Mouse (Mus musculus) hindbrain, embryonic 13.5 days (tissue): ENCODE data around the gene Amph. TPM values are rescaled to one million over a fixed set of nuclear protein-coding genes. Genes with fewer than 3 reads are reported as not detected.
A peak's percentile ranks its signal among the peaks of the same experiment; 100 is the strongest.

ENCODE experiments used
- ATAC-seq: fragments of 200-750 bp; cut with Nextera tagmentation; 2 replicates; pipeline ENCODE4 v1.8.0; 2017; ENCODE audit warnings: moderate TSS enrichment; ENCODE audit not compliant: low FRiP score
- H3K27ac ChIP-seq: fragments of 300-500 bp; sonication (generic); 2 replicates; pipeline ENCODE4 v1.5.1; 2015; ENCODE audit warnings: inconsistent platforms, mild to moderate bottlenecking, moderate library complexity
- H3K27me3 ChIP-seq: fragments of 300-500 bp; sonication (generic); 2 replicates; pipeline ENCODE4 v1.6.1; 2015; ENCODE audit warnings: mild to moderate bottlenecking, inconsistent platforms
- H3K36me3 ChIP-seq: fragments of 300-500 bp; sonication (generic); 2 replicates; pipeline ENCODE4 v1.6.1; 2015; ENCODE audit warnings: mild to moderate bottlenecking, inconsistent platforms
- H3K4me1 ChIP-seq: fragments of 300-500 bp; sonication (generic); replicated peaks from 2 replicates; pipeline ENCODE4 v1.6.1; 2015; ENCODE audit warnings: inconsistent platforms
- H3K4me2 ChIP-seq: fragments of 300-500 bp; sonication (generic); 2 replicates; pipeline ENCODE4 v1.6.1; 2015; ENCODE audit warnings: inconsistent platforms, mild to moderate bottlenecking, moderate library complexity
- H3K4me3 ChIP-seq: fragments of 300-500 bp; sonication (generic); 2 replicates; pipeline ENCODE4 v1.5.1; 2015; ENCODE audit warnings: mild to moderate bottlenecking, inconsistent platforms
- H3K9ac ChIP-seq: fragments of 300-500 bp; sonication (generic); 2 replicates; pipeline ENCODE4 v1.6.1; 2015; ENCODE audit warnings: mild to moderate bottlenecking, inconsistent platforms
- H3K9me3 ChIP-seq: fragments of 300-500 bp; sonication (generic); 2 replicates; pipeline ENCODE4 v1.6.1; 2016; ENCODE audit warnings: inconsistent platforms
- WGBS: fragments of 180-500 bp; shearing (Covaris S2); methylation state at CpG from one replicate; pipeline ENCODE4 v1.1.7; 2015; 5-methylcytosine and 5-hydroxymethylcytosine counted together
- polyA plus RNA-seq: library from polyadenylated mRNA; unstranded; fragments of >200 nt; fragmentation: Nextera tagmentation; extraction: Ambion mirVana; gene quantifications from 2 replicates; pipeline ENCODE4 v1.2.1, GENCODE M21; 2015

Gene Amph
- polyA plus RNA-seq, 1 experiment from 2014 or later = 42.8 TPM

DNA sequence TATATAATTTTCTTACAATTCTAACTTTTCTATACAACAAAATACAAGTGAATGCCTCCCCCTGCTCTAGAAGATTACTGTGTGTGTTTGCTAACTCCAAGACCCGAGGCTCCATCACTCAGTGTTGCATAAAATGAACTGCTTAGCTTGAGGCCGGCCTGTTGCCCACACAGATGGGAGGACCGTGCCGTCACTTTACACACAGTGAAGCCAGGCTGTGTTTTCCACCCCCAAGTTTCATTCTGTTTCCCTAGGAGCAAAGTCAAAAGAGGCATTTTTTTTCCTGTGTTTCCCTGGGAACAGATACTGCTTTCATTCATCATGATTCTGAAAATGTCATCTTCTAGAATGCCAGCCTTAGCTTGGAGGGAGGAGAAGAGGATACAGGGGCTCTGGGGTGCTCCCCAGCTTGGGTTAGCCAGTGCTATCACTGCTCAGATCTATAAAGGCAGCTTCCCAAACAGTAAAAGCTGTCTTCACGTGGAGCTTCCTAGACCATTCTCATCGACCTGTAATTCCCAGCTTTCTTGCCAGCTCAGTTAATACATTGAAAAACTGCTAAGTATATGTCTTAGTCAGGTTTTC, 79.9 kb downstream of the Amph start:
- peaks cover 10% of the 10 kb centered on the region for H3K4me1 ChIP-seq
- H3K9me3 ChIP-seq = no peaks in the 10 kb centered on the region
- ATAC-seq = no peak
- no peak overlapping the region for H3K9ac ChIP-seq
- no peaks in the 10 kb centered on the region for H3K27me3 ChIP-seq
- H3K4me3 ChIP-seq = no peak overlapping the region
- peak overlapping the region; percentile 44; the same call in 1 of the 2 replicates for H3K27ac ChIP-seq
- 67% methylated on average over 6 of the region's 6 CpGs for whole genome bisulfite sequencing
- H3K4me2 ChIP-seq = no peak overlapping the region
- H3K36me3 ChIP-seq = no peaks in the 10 kb centered on the region

GRCm38 (mm10) chr13:19031916-19032688, 84.1 kb downstream of the Amph start:
- Histone ChIP-seq H3K27ac (peak overlapping the region; percentile 66), H3K27me3 (no peaks in the 10 kb centered on the region), H3K4me2 (no peak overlapping the region), H3K4me1 (peaks cover 12% of the 10 kb centered on the region), H3K9me3 (no peaks in the 10 kb centered on the region), H3K36me3 (no peaks in the 10 kb centered on the region), H3K9ac (no peak overlapping the region), H3K4me3 (no peak overlapping the region)
- WGBS = 64% methylated on average over 8 of the region's 8 CpGs
- ATAC-seq = peak; percentile 23; the same call in 1 of the 2 replicates

- H3K9ac ChIP-seq = no peak overlapping the region
- H3K27me3 ChIP-seq = no peaks in the 10 kb centered on the region
- 88% methylated on average over 1 of the region's 1 CpGs for WGBS
- ATAC-seq = no peak
- no peak overlapping the region for H3K4me3 ChIP-seq
- no peak overlapping the region for H3K4me2 ChIP-seq
- no peaks in the 10 kb centered on the region for H3K36me3 ChIP-seq
- no peaks in the 10 kb centered on the region for H3K4me1 ChIP-seq
- H3K27ac ChIP-seq = no peak overlapping the region
- no peaks in the 10 kb centered on the region for H3K9me3 ChIP-seq
Measured at GRCm38 (mm10) chr13:19052090-19052489, 104.1 kb downstream of the Amph start.

- Histone ChIP-seq H3K27me3 (no peaks in the 10 kb centered on the region), H3K36me3 (no peaks in the 10 kb centered on the region), H3K9ac (no peak overlapping the region), H3K4me2 (no peak overlapping the region), H3K27ac (no peak overlapping the region), H3K4me3 (no peak overlapping the region), H3K4me1 (no peaks in the 10 kb centered on the region), H3K9me3 (no peaks in the 10 kb centered on the region)
- 78% methylated on average over 2 of the region's 2 CpGs for WGBS
- no peak for ATAC-seq
Measured at GRCm38 (mm10) chr13:19054504-19054903, 106.5 kb downstream of the Amph start.

DNA sequence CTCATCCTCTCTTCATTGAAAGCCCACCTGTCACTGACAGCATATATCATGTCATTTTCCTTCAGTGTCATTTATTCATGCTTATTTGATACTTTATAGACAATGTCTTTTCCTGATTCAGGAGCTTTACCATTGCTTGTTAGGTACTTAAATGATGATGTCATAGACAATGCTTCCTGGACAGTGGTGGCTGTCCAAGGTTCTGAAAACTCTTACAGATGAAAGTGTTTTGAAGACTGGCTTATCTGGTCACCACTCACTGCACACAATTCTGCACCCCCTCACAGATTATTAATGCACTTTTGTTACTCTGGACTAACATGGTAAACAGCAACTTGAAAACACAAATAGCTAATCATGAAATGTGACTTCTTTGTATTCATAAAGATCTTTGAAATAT, 124.3 kb downstream of the Amph start:
- no peak overlapping the region for H3K9ac ChIP-seq
- no peak for ATAC-seq
- H3K4me3 ChIP-seq = no peak overlapping the region
- no peaks in the 10 kb centered on the region for H3K9me3 ChIP-seq
- no peaks in the 10 kb centered on the region for H3K4me1 ChIP-seq
- no peaks in the 10 kb centered on the region for H3K27me3 ChIP-seq
- no peak overlapping the region for H3K27ac ChIP-seq
- no peaks in the 10 kb centered on the region for H3K36me3 ChIP-seq
- no peak overlapping the region for H3K4me2 ChIP-seq

DNA sequence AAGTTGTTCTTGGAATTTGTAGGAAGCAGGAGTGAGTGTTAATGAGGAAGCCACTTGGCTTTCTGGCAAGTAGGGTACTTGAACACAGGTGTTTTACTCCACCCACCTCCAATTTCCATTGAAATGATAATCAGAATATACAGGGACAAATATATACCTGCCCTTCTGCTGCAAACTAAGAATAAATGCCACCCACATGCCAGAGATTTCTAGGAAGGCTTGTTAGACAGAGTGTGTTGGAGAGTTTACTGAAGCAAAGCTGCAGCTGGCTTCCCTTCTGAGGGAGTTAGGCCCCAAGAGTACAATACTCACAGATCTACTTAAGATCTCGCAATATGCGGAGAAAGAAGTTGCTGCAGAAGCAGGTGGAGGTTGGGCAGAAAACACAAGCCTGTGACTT, 129.4 kb downstream of the Amph start:
- H3K9ac ChIP-seq = no peak overlapping the region
- 79% methylated on average over 2 of the region's 2 CpGs for WGBS
- H3K36me3 ChIP-seq = no peaks in the 10 kb centered on the region
- H3K4me1 ChIP-seq = no peaks in the 10 kb centered on the region
- no peak overlapping the region for H3K4me3 ChIP-seq
- no peak overlapping the region for H3K4me2 ChIP-seq
- no peak for ATAC-seq
- H3K27me3 ChIP-seq = no peaks in the 10 kb centered on the region
- no peak overlapping the region for H3K27ac ChIP-seq
- no peaks in the 10 kb centered on the region for H3K9me3 ChIP-seq

DNA sequence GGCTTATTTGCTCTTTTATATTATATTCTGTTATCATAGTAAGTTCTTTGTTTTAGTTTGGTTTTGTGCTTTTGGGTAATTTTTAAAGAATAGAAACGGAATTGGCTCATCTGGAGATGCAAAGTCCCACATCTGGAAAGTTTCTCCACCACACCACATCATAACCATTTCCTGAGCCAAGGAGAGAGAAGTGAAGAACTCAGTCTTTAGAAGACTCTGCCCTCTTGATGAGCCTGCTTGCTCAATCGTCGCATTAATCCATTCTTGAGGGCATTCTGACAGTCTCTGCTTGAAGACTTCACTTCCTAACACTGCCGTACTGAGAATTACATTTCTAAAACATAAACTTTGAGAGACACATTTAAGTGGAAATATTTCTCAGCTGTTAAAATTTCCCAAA, 133.9 kb downstream of the Amph start:
- Histone ChIP-seq H3K27ac (no peak overlapping the region), H3K4me2 (no peak overlapping the region), H3K9ac (no peak overlapping the region), H3K4me1 (no peaks in the 10 kb centered on the region), H3K4me3 (no peak overlapping the region), H3K9me3 (no peaks in the 10 kb centered on the region), H3K27me3 (no peaks in the 10 kb centered on the region), H3K36me3 (0 out of 2 replicates have a peak, but pooled peaks cover 6% of the 10 kb centered on the region)
- ATAC-seq = no peak
- 95% methylated on average over 4 of the region's 4 CpGs for WGBS

GRCm38 (mm10) chr13:19094571-19094970, 146.6 kb downstream of the Amph start:
- no peak overlapping the region for H3K4me2 ChIP-seq
- H3K4me1 ChIP-seq = no peaks in the 10 kb centered on the region
- 93% methylated on average over 6 of the region's 6 CpGs for WGBS
- no peak for ATAC-seq
- H3K9ac ChIP-seq = no peak overlapping the region
- no peak overlapping the region for H3K4me3 ChIP-seq
- H3K9me3 ChIP-seq = no peaks in the 10 kb centered on the region
- no peaks in the 10 kb centered on the region for H3K36me3 ChIP-seq
- no peaks in the 10 kb centered on the region for H3K27me3 ChIP-seq
- H3K27ac ChIP-seq = no peak overlapping the region

GRCm38 (mm10) chr13:19097117-19097516, 149.1 kb downstream of the Amph start:
- WGBS = 91% methylated on average over 4 of the region's 4 CpGs
- peaks cover 12% of the 10 kb centered on the region for H3K36me3 ChIP-seq
- H3K4me3 ChIP-seq = no peak overlapping the region
- H3K27me3 ChIP-seq = no peaks in the 10 kb centered on the region
- no peak overlapping the region for H3K27ac ChIP-seq
- H3K4me1 ChIP-seq = no peaks in the 10 kb centered on the region
- H3K9me3 ChIP-seq = no peaks in the 10 kb centered on the region
- no peak for ATAC-seq
- H3K4me2 ChIP-seq = no peak overlapping the region
- H3K9ac ChIP-seq = no peak overlapping the region

DNA sequence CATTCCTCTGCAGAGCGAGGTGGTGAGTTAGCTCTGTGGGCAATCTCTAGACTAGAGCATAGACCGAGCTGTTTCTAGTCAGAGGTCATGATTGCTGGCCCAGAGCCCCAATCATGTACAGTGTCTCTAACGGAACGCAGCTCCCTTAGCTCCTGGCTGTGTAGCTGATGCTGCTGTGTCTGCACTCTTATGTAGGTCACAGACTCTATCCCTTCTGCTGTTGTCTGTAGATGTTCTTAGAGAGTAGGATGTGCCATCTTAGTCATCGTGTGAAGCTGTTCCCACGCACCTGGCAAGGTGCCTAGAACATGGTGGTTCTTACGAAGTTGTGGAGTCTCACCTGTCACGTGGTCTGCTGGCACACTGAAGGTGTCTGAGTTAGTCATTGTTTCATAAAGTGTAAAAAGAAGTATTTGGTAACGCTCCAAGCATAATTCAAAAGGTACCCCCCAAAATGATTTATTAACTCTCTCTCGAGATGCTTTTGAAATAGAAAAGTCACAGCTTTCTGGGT, 153.9 kb downstream of the Amph start:
- no peak overlapping the region for H3K4me2 ChIP-seq
- H3K27me3 ChIP-seq = no peaks in the 10 kb centered on the region
- H3K27ac ChIP-seq = no peak overlapping the region
- no peak for ATAC-seq
- no peak overlapping the region for H3K9ac ChIP-seq
- H3K9me3 ChIP-seq = no peaks in the 10 kb centered on the region
- peaks cover 16% of the 10 kb centered on the region for H3K36me3 ChIP-seq
- WGBS = 91% methylated on average over 10 of the region's 10 CpGs
- H3K4me3 ChIP-seq = no peak overlapping the region
- H3K4me1 ChIP-seq = no peaks in the 10 kb centered on the region

- no peak overlapping the region for H3K9ac ChIP-seq
- no peaks in the 10 kb centered on the region for H3K27me3 ChIP-seq
- H3K27ac ChIP-seq = no peak overlapping the region
- 68% methylated on average over 5 of the region's 5 CpGs for WGBS
- no peaks in the 10 kb centered on the region for H3K9me3 ChIP-seq
- no peaks in the 10 kb centered on the region for H3K4me1 ChIP-seq
- H3K36me3 ChIP-seq = peaks cover 8% of the 10 kb centered on the region; the same call in 1 of the 2 replicates
- H3K4me3 ChIP-seq = no peak overlapping the region
- ATAC-seq = no peak
- H3K4me2 ChIP-seq = no peak overlapping the region
Measured at GRCm38 (mm10) chr13:19106418-19106817, 158.4 kb downstream of the Amph start.

GRCm38 (mm10) chr13:19109331-19109730, 161.3 kb downstream of the Amph start:
- Histone ChIP-seq H3K4me1 (no peaks in the 10 kb centered on the region), H3K4me2 (no peak overlapping the region), H3K27me3 (no peaks in the 10 kb centered on the region), H3K9me3 (no peaks in the 10 kb centered on the region), H3K27ac (no peak overlapping the region), H3K9ac (no peak overlapping the region), H3K4me3 (no peak overlapping the region), H3K36me3 (no peaks in the 10 kb centered on the region)
- ATAC-seq = no peak
- WGBS = 37% methylated on average over 3 of the region's 3 CpGs
